Mouse (Mus musculus) kidney, adult 2 months (tissue): ENCODE results near the gene Slc25a16.

ENCODE experiments used
- CTCF ChIP-seq: fragments of 200-500 bp; conservative IDR thresholded peaks from 2 replicates; pipeline ENCODE4 v1.5.1; 2011; ENCODE audit warnings: low read depth, mild to moderate bottlenecking, control low read depth, low read length, moderate library complexity, mixed read lengths; ENCODE audit not compliant: insufficient read depth, insufficient read length
- POLR2A ChIP-seq: fragments of 200-500 bp; IDR thresholded peaks from one replicate; pipeline ENCODE4 v1.6.1; 2011; ENCODE audit warnings: low read depth, low read length, control low read depth

DNA sequence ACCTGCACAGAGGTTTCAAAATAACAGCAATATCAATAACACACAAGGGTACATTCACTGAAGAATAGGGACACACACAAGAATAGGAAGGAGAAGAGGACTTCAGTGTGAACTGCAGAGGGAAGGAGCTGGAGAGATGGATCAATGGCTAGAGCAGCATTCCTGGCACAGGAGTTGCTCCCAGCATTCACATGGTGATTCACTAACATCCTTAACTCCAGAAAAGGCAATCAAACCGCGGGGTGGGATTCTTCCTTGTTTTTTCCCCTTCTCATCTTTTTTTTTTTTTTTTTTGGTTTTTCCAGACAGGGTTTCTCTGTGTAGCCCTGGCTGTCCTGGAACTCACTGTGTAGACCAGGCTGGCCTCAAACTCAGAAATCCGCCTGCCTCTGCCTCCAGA is 26.0 kb upstream of the Slc25a16 start:
- TF ChIP-seq CTCF (no peak), POLR2A (no peak)
